Mouse (Mus musculus): ENCODE data around the gene Prex1.

The Prex1 gene

DNA sequence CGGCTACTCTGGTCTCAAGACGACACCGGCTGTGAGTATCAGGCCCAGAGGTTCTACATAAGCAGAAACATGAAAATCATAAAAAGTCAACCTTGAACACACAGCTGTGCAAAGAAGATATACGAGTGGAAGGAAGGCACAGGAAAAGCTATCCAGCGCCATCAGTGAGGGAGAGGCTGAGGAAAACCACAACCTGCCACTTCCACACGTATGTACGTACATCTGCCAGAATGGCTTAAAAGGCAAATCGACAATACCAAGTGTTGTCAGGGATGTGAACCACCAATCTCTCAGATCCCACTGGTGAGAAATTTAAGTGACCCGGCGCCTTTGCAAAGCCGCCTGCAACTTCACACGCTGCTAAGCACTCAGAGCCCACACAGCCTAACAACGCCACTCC is 47.5 kb downstream of the Prex1 start:
- Histone ChIP-seq H3K27me3 (ENCODE audit: control insufficient read depth, insufficient read depth, low read length, poor library complexity, severe bottlenecking) (no peaks in the 10 kb centered on the region), H3K36me3 (ENCODE audit: control insufficient read depth, insufficient read depth, low read length, poor library complexity, severe bottlenecking) (no peaks in the 10 kb centered on the region)
- no peak for DNase-seq (ENCODE audit: low read depth, low spot score)

DNA sequence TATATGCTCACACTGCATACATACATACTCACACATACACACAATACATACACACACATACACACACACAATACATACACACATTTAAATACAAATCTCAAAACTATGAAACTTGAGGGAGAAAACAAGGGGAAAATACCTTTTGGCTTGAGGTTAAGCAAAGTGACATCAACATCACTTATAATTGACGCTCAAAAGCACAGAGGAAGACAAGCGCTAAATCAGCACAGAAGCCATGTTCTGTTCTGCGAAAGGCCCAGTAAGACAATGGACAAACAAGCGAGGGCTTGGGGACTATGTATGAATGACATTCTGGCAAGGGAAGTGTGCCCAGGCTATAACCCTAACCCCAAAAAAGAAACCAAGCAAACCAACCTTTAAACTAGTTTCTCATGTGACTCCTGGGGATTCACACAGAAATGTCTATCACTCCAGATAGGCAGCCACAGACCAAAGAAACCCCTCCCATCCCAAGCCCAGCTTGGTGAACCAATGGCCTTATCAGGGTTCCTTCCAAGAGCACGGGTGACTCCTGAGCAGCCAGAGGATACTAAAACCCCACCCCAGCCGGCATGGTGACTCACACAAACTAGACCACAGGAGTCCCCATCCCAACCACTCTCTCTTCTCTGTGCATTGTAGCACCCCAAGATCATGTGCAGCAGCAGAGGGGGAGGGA is 48.2 kb downstream of the Prex1 start:
- DNase-seq (ENCODE audit: low read depth, low spot score), result no peak
- no peaks in the 10 kb centered on the region for H3K36me3 ChIP-seq (ENCODE audit: control insufficient read depth, insufficient read depth, low read length, poor library complexity, severe bottlenecking)
- H3K27me3 ChIP-seq (ENCODE audit: control insufficient read depth, insufficient read depth, low read length, poor library complexity, severe bottlenecking), result no peaks in the 10 kb centered on the region

DNA sequence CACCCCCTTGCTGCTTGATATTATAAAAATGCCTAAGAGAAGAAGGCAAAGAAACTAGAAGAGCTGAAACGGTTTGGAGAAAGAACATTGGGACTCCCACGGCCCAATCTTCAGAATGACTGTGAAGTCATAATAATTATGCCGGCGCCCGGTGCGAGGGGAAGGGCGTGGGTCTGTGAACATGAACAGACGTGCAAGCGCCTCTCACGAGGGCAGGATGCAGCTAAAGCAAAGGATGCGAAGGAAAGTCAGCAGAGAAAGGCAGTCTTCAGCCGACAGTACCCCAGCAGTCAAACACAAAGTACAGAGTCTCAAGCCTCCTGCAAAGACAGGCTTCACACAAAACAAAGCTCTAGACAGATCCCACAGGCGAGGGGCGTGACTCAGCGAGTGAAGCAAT is 49.1 kb downstream of the Prex1 start:
- H3K36me3 ChIP-seq (ENCODE audit: control insufficient read depth, insufficient read depth, low read length, poor library complexity, severe bottlenecking), result no peaks in the 10 kb centered on the region
- no peak for DNase-seq (ENCODE audit: low read depth, low spot score)
- no peaks in the 10 kb centered on the region for H3K27me3 ChIP-seq (ENCODE audit: control insufficient read depth, insufficient read depth, low read length, poor library complexity, severe bottlenecking)

DNA sequence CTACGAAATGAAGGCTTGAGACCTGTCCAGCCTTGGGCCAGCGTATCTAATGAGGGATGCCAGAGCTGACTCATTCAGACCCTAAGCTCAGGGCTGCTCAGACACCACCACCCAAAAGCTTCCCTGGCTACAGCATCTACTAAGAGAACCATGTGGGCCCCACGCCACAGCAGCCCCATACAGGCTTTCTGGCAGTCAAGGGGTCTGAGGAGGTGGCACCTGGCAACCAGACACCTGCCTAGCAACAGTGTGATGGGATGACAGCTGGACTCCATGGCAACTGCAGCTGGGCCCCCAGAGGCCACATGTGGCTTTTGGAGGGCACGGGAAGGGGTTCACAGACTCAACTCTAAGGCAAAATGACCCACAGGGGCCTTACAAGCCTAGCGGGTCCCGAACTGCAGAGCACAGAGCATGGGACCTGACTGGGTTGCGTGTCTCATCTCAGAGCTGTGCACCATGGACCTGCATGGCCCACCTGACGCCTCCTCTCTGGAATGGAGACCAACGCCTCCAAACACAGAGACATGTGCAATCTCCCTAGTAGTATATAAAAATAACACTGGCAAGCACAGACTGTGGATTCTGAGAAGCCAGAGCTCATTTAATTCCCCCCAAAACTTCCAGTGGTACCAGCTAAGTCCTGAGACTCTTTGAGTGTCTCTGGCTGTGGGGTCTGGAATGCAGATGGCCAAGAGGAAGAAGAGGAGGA is 50.2 kb downstream of the Prex1 start:
- no peaks in the 10 kb centered on the region for H3K36me3 ChIP-seq (ENCODE audit: control insufficient read depth, insufficient read depth, low read length, poor library complexity, severe bottlenecking)
- DNase-seq (ENCODE audit: low read depth, low spot score), result no peak
- no peaks in the 10 kb centered on the region for H3K27me3 ChIP-seq (ENCODE audit: control insufficient read depth, insufficient read depth, low read length, poor library complexity, severe bottlenecking)

DNA sequence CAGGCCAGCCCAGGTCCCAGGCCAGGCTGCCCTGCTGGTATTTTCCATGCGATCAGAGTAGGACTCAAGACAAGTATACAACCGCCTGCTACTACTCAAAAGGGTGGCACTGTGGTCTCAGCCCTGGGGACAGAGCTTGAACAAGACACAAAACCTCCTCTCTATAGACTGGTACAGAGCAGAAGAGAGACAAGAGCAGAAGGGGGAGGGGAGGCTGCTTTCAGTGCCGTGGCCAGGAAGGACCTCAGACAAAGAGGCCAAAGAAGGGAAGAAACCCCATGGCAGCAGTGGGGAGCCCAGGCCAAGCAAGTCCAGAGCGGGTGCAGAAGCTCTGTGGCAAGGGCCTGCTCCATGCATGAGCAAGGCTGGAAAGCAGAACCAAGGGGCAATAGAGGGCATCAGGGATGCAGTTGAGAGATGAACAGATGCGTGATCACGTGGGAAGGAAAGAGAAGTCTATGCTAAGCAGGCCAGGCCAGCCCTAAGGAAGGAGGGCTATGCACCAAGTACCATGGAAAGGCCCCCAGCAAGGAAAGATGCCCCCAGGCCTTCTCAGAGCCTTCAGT is 51.0 kb downstream of the Prex1 start:
- H3K27me3 ChIP-seq (ENCODE audit: control insufficient read depth, insufficient read depth, low read length, poor library complexity, severe bottlenecking), result no peaks in the 10 kb centered on the region
- peak; percentile 52 for DNase-seq (ENCODE audit: low read depth, low spot score)
- no peaks in the 10 kb centered on the region for H3K36me3 ChIP-seq (ENCODE audit: control insufficient read depth, insufficient read depth, low read length, poor library complexity, severe bottlenecking)

DNA sequence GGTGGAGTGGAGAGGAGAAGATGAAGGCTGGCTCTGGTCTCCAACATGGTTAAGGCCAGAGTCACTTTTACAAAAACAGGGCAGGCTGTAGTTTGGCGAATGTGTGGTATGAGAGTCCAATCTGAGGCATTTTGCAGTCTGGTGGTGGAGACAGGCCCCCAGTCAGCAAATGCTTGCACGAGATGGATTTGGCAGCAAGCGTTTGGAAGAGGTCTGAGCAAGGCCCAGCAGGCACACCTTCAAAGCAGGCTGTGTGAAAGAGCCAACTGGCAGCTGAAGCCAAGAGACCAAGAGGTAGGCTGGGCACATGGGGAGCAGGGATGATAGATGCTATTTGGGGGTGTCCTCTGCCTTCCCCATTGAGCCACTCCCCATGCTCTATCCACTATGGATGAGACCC is 51.7 kb downstream of the Prex1 start:
- no peak for DNase-seq (ENCODE audit: low read depth, low spot score)
- Histone ChIP-seq H3K27me3 (ENCODE audit: control insufficient read depth, insufficient read depth, low read length, poor library complexity, severe bottlenecking) (no peaks in the 10 kb centered on the region), H3K36me3 (ENCODE audit: control insufficient read depth, insufficient read depth, low read length, poor library complexity, severe bottlenecking) (no peaks in the 10 kb centered on the region)

DNA sequence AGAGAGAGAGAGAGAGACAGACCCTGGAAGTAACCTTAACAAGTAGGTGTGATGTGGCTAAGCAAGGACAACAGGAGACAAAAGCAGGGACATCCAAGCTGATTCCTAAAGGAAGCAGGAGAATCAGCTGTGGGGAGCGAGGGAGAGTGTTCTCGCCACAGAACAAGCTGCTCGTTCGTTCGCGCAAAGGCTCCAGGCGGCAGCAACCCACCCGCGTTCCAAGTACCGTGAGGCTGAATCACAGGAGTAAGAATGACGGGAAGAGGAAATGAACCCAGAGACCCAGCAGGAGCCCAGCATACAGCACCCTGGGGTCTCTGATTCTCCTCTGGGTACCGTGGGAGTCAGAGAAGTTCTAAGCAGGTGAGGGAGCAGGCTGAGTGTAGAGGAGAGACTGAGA is 52.1 kb downstream of the Prex1 start:
- no peak for DNase-seq (ENCODE audit: low read depth, low spot score)
- Histone ChIP-seq H3K36me3 (ENCODE audit: control insufficient read depth, insufficient read depth, low read length, poor library complexity, severe bottlenecking) (no peaks in the 10 kb centered on the region), H3K27me3 (ENCODE audit: control insufficient read depth, insufficient read depth, low read length, poor library complexity, severe bottlenecking) (no peaks in the 10 kb centered on the region)

DNA sequence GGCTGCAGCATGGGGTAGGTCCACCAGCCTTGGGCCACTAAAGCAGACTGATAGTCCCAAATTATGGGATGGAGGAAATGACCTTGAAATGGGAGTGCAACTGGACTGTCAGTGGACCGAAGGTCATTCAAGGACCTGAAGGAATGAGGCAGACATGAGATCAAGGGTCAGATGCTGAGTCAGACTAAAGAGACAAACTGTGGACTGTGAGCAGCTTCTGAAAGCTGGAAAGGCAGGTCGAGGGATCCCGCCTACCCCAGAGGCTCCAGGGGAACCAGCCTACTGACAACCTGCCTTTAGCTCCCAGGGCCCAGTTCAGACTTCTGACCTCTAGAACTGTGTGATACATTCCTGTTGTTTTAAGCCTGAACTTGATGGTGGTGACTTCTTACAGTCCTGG is 55.3 kb downstream of the Prex1 start:
- H3K36me3 ChIP-seq (ENCODE audit: control insufficient read depth, insufficient read depth, low read length, poor library complexity, severe bottlenecking), result no peaks in the 10 kb centered on the region; the same call in 1 of the 2 replicates
- no peak for DNase-seq (ENCODE audit: low read depth, low spot score)
- no peaks in the 10 kb centered on the region for H3K27me3 ChIP-seq (ENCODE audit: control insufficient read depth, insufficient read depth, low read length, poor library complexity, severe bottlenecking)

DNA sequence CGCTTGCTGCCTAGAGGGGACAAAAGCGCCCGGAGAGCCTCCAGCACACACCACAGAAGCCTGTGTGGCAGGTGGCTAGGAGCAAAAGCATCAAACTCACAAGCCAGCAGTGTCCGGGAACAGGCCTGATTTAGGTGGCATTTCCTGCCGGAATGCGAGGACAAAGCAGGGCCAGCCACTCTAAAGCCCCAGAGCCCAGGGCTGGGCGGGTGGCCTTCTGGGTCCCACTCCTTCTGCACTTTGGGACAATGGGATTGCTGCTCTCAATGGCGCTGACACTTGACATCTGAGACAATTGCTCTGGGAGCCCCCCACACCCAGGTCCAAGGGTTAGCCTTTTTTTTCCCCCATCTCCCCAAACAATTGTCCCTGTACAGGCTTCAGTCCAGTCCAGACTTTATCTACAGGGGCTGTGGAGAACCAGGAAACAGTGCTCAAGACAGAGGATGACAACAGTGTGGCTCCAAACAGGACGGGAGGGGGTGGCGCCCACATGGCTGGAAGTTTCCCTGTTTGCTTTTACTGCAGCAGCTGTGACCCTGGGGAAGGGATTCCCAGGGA is 56.1 kb downstream of the Prex1 start:
- Histone ChIP-seq H3K27me3 (ENCODE audit: control insufficient read depth, insufficient read depth, low read length, poor library complexity, severe bottlenecking) (no peaks in the 10 kb centered on the region), H3K36me3 (ENCODE audit: control insufficient read depth, insufficient read depth, low read length, poor library complexity, severe bottlenecking) (no peaks in the 10 kb centered on the region; the same call in 1 of the 2 replicates)
- no peak for DNase-seq (ENCODE audit: low read depth, low spot score)

DNA sequence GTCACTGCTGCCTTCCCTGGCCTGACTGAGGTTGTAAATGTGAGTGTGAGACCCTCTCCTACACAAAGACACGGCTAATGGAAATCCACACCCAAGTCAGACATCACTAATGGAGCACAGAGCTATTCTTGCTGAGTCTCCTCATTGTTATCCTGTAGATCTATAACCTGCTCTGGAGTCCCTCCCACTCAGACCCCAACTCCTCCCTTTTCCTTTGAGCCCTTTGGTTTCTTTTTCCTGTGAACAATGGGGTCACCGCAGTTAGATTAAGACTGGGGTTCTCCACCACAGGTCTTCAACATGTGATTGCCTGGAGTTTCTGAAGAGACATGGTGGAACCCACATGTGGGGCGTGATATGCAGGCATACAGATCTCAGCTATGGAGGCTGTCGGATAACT is 57.0 kb downstream of the Prex1 start:
- H3K27me3 ChIP-seq (ENCODE audit: control insufficient read depth, insufficient read depth, low read length, poor library complexity, severe bottlenecking), result no peaks in the 10 kb centered on the region
- no peak for DNase-seq (ENCODE audit: low read depth, low spot score)
- no peaks in the 10 kb centered on the region; the same call in 1 of the 2 replicates for H3K36me3 ChIP-seq (ENCODE audit: control insufficient read depth, insufficient read depth, low read length, poor library complexity, severe bottlenecking)

DNA sequence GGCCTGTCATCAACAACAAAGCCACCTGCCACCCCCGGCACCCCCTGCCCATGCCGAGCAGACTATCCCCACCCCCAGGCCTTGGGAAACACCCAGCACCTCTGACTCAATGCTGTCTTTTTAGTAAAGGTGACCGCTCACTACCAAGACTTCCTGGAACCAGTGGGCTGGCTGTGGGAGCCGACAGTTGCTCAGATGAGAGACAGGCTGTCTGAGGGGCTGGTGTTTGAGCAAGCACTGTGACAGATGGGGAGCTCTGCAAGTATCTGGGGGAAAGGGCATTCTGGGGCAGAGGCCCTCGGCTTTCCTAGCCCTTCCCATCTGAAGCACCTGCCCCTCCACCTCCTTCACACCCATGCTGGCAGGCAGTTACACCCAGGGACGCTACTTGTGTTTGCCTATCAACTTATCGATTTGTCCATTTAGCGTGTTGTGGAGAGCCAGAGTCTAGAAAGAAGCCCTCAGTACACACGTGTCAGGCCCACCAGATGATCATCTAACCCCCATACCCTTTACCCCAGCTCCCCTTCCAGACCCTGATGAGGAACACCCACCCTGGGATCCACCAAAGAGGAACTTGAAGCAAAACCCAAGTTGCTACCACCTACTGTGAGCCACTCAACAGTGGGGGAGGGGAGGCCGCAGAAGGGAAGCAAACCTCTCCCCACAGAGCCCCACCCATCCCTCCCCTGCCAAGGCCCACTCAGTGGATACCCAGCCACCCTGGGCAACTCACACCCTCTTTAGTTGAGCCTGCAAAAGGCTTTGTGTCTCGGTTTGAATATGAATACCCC is 57.7 kb downstream of the Prex1 start:
- Histone ChIP-seq H3K36me3 (ENCODE audit: control insufficient read depth, insufficient read depth, low read length, poor library complexity, severe bottlenecking) (no peaks in the 10 kb centered on the region; the same call in 1 of the 2 replicates), H3K27me3 (ENCODE audit: control insufficient read depth, insufficient read depth, low read length, poor library complexity, severe bottlenecking) (no peaks in the 10 kb centered on the region)
- DNase-seq (ENCODE audit: low read depth, low spot score), result peak; percentile 78

DNA sequence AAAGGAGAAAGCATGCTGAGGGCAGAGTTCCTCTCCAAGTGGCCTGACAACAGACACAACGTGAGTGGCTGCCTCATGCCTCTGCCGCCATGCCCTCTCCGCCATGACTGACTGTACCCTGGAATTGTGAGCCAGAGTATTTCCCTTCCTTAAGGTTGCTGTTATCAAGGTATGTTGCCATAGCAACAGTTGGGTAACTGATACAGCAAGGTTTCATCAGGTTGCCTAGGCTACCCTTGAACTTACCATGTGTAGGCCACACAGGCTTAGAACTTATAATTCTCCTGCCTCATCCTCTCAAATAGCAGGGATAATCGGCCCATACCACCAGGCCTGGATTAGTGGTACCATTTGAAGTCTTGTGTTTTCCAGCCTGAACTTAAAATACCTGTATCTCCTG is 58.3 kb downstream of the Prex1 start:
- no peak for DNase-seq (ENCODE audit: low read depth, low spot score)

DNA sequence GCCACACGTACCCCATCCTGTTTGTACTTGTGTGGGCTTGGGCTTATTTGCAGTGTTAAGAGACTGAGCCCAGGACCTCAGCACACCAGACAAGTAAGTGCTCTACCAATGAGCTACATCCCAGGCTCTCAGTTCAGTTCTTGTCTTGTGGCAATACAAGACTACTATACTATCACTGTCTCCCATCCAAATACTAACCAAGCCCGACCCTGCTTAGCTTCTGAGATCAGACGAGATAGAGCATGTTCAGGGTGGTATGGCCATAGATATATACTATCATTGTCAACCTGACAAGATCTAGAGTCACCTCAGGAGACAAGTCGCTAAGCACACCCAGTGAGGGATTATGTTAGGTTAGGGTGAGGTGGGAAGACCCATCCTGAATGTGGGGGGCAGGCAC is 58.8 kb downstream of the Prex1 start:
- peak; percentile 34 for DNase-seq (ENCODE audit: low read depth, low spot score)
- Histone ChIP-seq H3K36me3 (ENCODE audit: control insufficient read depth, insufficient read depth, low read length, poor library complexity, severe bottlenecking) (no peaks in the 10 kb centered on the region; the same call in 1 of the 2 replicates), H3K27me3 (ENCODE audit: control insufficient read depth, insufficient read depth, low read length, poor library complexity, severe bottlenecking) (no peaks in the 10 kb centered on the region)

More for the DNA sequence above, 58.3 kb downstream of the Prex1 start:
- Histone ChIP-seq H3K36me3 (ENCODE audit: control insufficient read depth, insufficient read depth, low read length, poor library complexity, severe bottlenecking) (no peaks in the 10 kb centered on the region; the same call in 1 of the 2 replicates), H3K27me3 (ENCODE audit: control insufficient read depth, insufficient read depth, low read length, poor library complexity, severe bottlenecking) (no peaks in the 10 kb centered on the region)

DNA sequence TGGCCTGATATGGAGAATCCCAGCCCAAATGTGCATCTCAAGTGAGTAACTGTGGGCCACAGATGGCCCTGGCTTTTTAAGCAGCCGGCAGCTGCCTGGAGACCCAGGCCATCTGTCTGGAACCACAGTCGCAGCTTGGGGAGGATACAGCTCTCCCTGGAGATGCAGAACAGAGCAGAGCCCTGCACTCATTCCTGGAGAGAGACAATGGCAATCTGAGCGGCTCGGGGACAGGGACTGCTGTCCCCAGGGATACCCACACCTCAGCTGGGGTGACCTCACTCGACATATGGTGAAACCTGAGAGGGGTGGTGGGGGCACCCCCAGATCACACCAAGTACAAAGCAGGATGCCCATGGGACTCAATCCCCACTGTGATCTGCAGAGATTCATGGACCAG is 60.1 kb downstream of the Prex1 start:
- no peaks in the 10 kb centered on the region; the same call in 1 of the 2 replicates for H3K36me3 ChIP-seq (ENCODE audit: control insufficient read depth, insufficient read depth, low read length, poor library complexity, severe bottlenecking)
- H3K27me3 ChIP-seq (ENCODE audit: control insufficient read depth, insufficient read depth, low read length, poor library complexity, severe bottlenecking), result no peaks in the 10 kb centered on the region
- DNase-seq (ENCODE audit: low read depth, low spot score), result no peak
